Mouse (Mus musculus): ENCODE data around the gene Aftph.
"Not testable (repeated sequence)": the region's sequence is repeated elsewhere in the genome, so short reads cannot be mapped to it uniquely, and the experiment has no call there.

The Aftph gene

DNA sequence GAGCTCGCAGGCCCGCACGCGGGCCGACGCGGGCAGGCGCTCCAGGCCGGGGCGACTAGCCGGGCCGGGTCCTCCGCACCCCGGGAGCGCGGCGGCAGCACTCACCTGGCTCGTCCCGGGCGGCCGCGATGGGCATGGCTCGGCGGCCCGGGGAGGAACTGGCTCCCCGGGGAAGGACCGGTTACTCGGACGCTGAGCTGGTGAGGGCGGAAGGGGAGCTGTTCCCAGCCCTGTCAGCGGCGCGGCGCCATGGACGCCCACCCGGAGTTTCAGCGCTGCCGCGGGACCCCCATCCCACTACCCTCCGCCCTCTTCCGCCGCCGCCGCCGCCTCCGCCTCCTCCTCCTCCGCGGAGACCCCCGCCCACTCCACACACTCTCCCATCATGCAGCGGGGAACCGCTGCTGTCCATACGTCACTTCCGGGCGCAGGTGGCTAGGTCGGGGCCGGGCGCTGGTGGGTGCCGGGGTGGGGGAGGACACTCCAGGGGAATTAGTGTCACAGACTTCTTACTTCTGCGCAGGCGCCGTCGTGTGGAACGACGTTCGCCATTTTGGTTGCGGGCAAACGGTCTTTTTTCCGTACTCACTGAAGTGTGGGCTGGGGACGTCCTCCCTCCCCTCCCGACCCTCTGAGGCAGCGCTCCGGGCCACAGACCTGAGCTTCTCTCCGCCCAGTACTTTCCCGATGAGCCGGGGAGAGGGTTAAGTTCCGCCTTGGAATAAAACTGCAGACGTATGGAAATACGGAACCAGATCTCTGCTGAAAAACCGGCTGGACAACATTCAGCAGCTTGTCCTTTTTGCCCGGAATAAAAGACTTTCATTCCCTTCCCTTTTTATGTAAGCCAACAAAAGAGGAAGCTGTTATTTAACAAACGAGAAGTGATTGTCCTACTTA, at the start of gene Aftph:
Gene Aftph (minus strand): TSS at position 389 of the 900 bp plus-strand sequence.
- peak; percentile 98 to 99 for DNase-seq

DNA sequence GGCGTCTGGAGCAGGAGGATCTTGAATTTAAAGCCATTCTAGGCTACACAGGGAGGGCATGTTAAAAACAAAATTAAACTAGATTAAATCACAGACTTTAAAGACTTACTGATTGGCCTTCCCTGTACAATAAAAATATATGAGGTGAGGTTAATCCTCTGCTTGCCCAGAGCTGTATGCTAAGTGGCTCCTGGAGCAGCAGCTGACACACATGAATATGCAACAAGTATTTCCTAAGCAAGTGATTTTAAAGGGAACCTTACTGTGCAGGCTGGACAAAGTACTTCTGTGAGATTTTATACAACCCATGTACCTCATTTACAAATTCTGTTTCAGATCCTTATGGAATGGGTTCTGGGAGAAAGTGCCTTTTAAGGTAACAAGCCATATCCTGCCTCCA, 47.6 kb upstream of the Aftph start:
- no peak for DNase-seq

DNA sequence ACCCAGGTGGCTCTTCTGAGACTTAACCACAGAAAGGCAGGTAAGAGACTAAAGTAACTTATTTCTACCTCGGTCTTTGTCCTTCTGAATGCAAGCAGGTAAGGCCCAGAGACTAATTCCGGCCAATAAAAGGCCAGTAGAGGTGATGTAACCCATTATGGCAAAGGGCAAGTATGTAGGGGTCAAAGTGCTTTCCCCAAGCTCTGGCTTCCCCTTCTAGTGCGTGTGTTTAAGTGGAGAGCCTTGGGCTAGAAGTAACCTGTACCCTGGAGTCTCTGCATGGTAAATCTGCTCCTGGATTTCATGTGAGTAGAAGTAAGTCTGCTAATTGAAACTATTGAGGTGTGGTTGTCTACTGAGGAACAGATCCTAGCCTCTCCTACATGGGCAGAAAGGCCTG, 46.7 kb upstream of the Aftph start:
- no peak for DNase-seq

DNA sequence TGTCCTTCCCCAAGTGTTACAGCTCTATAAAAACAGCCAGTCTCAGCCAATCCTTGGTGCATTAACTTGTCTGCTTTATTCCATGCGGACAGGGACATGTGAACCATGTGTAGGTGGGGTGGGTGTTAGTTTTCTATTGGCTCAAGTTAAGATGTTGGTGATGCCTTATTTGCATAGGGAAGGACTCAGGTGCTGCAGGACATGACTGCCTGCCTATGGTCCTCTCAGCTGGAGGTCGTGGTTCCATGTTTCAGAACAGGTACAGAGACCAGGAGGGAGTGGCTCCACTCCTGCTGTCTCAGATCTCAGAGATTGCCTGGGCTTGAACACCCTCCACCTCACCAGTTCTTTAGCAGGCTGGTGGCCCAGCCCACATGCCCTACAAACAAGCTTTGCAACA, 44.8 kb upstream of the Aftph start:
- no peak for DNase-seq

DNA sequence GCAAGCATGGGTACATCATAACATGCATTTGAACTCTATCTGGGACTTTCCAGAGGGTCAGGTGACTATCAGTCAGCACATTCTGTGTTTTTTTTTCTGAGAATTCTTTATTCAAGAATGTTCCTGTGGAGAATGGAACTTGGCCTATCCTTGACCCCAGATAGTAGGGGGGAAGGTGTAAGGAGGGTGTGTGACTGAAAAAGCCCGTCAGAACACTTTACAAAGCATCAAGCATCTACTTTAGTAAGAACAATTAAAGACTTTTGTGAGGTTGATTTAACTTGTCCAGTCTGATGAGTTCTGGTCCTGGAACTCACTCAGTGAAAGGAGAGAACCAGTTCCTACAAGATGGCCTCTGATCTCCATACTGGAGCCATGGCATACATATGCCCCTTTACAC, 43.8 kb upstream of the Aftph start:
- DNase-seq: no peak

DNA sequence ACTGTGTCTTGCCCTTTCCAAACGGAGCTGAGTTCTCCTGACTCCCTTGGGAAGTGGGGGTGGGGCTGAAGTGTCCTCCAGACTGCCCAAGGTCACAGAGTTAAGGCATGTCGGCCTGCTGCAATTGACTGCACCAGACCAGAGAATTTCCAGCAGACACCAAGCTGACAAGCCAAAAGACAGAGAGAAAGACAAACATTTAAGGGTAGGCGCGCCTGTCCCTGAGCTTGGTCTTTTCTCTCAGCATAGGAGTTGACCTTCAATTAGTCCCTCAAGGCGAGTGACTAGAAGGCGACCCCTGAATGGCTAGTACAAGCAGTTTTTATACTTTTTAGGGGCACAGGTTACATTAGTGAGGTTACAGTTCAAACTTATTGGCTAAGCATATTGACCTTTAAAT, 43.4 kb upstream of the Aftph start:
- DNase-seq: no peak

DNA sequence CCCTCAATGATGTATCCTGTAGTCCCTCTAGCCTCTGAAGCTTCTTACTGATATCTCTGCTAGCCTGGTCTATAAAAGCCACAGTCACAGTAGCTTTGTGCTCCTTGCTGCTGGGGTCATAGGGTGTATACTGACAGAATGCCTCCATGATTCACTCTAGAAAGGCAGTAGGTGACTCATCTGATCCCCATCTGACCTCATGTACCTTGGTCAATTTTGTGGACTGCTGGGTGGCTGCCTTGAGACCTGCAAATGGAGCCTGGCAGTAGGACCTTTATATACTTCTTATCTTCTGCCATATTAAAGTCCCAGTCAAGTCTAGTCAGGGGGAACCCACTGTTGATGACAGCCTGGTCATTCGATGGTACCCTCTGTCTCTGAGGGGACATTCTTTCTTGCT, 42.1 kb upstream of the Aftph start:
- DNase-seq: no peak

DNA sequence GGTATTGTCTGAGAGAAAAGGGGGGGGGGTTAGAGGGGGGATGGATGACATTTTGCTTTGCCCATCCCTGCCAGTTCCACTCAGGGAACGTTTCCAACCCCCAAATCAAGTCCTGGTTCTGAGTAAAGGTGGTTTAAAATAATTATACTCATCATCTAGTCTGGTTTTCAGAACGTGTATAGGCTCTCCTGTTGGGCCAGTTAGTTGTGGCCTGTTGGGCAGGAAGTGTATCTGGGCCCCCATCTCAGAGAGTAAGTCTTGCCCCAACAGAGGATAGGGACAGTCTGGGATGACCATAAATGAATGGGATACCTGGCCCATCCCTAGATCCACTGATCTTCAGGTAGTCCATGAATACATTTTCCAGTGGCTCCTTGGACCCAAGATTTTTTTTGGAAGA, 41.2 kb upstream of the Aftph start:
- no peak for DNase-seq

DNA sequence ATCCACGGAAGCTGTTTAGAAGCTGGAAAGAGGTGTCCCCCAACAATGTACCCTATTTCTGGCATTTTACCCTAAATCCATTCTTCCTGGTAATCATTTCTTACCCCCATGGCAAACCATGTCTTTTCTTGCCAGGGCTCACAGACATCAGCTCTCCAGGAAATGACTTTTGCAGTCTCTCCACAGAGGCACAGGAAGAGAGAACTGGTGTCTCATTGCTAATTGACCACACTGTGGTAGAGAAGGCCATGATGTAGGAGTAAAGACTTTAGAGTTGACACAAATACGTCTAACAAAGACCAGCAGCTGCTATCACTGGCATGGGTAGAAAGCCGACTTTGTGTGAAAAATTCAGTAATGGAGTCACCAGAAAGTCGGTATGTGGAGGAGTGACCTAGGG, 38.9 kb upstream of the Aftph start:
- no peak for DNase-seq

DNA sequence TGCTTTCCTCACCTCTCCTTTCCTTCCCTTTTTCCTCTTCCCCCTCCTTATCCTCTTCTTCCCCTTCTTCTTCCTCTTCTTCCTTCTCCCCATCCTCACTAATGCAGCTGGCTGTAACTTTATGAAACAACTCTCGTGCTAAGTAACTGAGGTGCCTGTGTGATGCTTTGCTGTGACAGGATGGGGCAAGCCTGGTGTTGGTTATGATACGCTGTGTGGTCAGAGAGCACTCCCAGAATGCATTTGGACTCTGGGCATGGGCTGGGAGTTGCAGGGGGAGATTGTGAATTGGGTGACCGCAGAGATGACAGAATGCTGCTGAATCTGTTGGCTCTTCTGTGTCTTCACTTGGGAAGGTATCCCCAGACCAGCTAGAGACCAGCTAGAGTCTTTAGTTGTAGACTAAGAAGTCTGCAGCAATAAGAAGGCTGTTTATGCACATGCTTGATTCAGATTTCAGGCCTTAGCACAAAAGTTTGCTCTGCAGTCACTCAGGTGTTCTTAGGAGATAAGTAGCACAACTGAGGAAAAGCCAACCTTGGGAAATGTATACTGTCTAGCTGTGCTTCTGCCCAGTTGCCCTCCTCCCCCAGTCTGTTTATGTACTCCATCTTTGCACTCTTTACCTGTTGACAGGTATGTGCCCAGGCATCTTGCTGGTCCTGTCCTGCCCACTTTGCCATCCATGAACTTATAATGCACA, 37.6 kb upstream of the Aftph start:
- DNase-seq: no peak

DNA sequence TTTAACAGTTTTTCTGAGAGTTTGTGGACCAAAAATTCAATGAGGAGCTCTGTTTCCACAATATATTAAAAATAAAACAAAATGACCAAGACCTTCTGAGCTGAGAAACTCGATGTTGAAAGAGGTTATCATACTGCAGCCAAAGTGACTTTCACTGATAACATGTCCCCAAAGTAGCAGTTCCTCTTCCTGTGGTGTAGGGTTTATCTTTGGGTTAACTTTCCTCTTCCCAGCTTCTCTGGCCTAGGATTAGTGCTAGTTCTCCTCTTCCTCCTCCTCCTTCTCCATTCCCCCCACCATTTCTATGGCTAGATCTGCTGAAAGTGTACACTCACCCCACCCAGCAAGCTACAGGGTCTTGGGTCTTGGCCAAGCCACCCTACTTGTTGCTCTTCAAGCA, 36.9 kb upstream of the Aftph start:
- no peak for DNase-seq

DNA sequence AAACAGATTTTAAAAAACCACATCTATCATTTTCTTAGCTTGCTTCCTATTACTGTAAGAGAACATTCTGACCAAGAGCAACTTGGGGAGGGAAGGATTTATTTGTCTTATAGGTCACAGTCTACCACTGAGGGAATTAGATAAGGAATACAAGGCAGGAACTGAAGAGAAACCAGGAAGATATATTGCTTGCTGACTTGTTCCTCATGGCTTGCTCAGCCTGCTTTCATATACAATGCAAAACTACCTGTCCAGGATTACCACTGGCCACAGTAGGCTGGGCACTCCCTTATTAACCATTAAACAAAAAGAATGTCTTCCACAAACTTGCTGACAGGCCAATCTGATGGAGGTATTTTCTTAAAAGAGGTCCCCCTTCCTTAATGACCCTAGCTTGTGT, 35.3 kb upstream of the Aftph start:
- no peak for DNase-seq

DNA sequence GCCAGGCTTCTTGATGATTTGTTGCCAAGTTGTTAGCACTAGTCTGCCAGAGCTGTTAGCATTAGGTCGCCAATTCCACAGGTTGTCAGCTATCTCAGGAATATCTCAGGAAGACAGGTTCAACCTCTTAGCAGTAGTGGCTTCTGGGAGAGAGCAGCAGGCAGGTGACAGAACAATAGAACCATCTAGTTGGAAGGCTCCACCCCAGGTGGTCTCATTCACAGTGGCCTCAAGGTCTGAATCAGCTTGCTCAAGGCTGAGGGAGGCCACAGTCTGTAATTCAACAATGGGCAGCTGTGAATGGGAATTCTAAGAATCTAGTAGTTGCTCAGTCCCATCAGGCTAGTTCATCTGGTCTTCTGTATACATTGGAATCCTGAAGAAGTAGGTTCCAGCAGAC, 31.3 kb upstream of the Aftph start:
- no peak for DNase-seq

DNA sequence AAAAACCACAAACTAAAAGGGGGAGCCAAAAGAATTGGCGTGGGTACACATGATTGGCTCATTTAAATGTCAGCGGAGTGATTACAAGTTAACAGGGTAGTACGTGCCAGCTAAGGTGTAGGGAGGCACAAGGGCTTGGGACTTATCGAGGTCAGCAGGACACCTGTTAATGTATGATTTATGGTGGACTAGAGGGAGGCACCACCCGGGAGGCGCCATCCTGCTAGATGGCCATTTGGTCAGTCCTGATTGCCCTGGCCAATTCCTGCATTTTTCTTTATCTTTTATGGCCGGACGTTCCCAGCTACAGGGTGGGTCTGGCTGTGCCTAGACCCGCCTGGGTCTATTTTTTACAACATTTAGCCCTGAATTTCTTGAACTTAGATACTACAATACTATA, 30.4 kb upstream of the Aftph start:
- DNase-seq: not testable (repeated sequence)

DNA sequence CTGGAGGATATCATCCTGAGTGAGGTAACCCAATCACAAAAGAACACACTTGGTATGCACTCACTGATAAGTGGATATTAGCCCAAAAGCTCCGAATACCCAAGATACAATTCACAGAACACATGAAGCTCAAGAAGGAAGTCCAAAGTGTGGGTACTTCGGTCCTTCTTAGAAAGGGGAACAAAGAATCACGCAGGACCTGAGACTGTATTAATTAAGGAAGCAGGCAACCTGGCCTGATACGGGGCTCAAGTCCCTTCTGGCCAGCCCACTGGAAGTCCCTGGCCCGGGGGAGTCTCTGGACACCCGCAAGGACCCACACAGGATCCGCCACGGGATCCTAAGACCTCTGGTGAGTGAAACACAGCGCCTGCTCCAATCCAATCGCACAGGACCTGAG, 20.6 kb upstream of the Aftph start:
- not testable (repeated sequence) for DNase-seq

DNA sequence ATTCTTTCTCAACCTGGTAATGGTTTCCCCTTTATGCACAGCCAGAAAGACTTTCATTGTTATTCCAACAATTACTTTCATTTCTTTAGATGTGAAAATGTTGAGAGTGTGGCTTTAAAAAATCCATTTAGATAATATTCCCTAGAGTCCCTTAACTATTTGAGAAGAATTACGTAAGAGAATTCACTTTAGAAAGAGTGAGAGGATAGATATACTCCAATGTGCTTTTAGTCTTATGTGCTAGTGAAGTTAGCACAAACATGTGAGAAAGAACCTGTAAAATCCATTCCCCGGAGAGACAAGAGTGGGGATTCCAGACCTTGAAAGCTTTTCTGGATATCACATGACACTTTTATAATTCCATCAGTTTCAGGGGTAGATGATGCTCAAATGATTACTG, 9.2 kb upstream of the Aftph start:
- no peak for DNase-seq

DNA sequence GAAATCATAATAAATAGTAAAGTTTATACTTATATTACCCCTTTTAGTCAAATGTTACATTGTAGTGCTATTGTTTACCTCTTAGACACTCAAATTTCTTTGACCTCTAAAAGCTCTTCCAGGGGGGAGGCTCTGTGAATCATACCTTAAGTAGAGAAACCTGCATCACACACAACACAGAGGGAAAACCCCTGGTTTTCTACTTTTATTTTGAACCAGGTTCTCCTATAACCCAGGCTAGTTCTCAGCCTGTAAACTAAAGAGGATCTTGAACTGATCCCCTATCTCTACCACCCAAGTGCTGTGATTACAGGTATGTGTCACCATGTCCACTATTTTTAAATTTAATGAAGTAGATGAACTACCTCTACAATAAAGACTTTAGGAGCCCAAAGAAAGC, 2.0 kb upstream of the Aftph start:
- DNase-seq: no peak

DNA sequence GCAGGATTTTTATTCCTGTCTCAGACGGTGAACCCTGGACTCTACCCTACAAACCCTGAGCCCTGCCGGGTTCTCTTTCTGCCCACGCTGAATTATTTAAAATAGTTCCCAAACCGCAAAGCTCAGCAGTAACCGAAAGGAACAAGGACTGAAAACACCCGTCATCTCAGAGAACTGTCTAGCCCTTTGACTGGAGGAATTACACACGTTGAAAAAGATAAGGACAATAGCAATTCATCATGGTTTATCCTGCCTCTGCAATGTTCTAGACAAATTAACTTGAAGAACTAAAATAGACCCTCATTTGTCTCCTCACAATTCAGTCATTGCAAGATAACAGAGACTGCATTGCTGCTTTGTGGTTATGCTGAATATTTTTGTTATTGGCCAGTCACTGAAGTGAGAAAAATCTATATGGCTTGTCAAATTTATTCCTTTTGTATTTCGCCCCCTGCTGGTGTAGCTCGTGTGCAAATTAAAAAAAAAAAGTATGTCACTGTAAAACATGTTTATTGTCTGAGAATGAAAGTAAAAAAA, 1.0 kb upstream of the Aftph start:
- peak; percentile 65 to 74 for DNase-seq

DNA sequence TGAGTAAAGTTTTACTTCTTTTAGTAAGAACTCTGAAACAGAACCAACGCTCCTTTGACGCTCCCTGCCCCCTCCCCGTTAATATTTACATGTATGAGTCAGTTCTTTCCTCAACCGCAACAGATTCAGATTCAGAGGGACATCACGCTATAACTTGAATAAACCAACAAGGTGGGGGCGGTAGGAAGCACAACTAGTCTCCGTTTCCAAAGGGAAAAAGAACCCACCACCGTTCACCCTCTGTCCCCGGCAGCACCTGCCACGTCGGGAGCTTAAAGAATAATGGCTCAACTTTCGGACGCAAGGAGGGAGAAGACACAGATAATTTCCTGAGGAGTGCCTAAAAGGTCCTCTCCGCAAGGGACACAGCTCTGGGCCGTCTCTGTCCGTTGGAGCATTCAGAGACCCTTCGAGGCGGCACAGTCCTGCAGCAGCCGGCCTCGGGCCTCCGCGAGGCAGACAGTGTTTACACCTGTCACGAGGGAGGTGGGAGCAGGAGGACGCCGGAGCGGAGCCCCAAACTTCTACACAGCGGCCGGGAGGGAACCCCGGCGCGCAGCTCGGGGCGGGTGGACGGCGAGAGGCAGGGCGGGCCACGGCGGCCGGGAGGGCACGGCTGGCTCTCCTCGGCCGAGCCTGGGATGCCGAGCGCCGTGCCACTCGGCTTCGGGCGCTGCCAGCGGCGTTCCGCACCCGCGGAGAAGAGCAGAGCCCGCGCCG, 748 bp downstream of the Aftph start:
- peak in 1 of 2 experiments; percentile 54 for DNase-seq

DNA sequence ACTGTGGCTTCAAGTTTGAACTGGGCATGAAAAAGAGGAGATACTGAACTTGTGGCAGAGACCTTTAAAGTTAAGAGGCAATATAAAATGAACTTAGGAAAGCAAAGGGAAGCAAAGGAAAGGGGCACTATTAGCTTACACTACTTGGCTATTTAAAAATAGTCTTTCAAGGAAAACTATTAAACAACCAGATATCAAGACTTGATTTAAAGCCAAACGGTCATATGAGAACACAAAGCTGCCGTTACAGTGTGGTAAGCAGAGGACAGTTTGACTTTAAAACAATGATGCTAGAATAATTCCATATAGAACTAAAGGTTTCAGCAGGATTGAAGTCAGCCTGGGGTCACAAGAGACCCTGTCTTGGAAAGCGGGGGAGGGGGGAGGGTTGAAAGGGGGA, 7.3 kb downstream of the Aftph start:
- DNase-seq: no peak

DNA sequence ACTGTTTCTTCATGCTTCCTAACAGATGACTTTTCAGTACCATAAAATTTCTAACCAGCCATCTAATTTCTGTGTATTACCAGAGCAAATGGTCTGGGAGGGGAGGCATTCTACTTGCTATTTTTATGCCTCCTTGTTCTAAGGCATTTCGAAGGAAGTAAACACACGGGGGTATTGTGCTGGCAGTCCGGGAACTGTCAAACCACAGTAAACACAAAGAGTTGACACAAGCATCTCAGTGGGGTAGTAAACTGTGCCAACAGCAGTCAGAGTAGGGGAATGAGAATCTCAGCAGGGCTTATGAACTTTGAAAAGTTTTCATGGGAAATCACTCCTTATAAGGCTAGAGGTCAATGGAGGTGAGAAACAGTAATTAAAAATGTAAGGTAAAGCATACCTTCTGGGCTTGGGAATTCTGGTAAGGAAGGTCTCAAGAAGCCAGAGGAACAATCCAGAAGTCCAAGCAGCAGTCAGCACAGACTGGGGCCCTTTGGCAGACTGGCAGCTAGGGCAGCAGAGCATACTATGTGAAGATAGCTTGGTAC, 7.8 kb downstream of the Aftph start:
- no peak for DNase-seq

DNA sequence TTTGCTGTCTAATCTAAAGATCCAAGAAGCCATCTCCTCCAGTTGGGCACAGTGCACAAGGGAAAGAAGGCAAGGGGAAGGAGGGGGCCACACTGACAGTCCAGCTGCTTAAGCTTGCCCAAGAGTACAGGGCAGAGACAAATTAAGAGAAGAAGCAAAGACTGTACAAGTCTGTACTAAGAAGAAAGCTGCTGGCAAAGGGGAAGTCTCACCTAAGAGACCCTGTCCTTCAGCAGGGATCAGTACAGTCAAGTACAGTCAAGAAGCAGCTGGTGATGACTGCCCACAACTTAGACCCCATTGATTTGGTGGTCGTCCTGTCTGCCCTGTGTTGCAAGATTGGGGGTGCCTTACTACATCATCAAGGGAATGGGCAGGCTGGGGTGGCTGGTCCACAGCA, 12.0 kb downstream of the Aftph start:
- DNase-seq: no peak

DNA sequence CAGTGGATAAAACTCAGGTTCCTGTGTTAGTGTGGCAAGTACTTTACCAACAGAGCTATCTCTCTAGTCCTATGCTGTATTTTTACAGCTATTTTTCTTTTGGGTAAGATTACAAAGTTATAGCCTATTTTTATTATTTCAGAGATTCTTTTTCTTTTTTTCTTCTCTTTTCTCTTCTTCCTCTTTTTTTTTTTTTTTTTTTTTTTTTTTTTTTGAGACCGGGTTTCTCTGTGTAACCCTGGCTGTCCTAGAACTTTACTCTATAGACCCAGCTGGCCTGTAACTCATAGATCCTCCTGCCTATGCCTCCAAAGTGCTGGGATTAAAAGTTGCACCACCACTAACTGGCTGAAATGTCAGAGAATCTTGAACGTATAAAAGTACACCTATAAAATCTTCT, 13.3 kb downstream of the Aftph start:
- DNase-seq: no peak
